Mouse (Mus musculus): ENCODE results near the gene Pecam1. TPM values are rescaled to one million over a fixed set of nuclear protein-coding genes. Genes with fewer than 3 reads are reported as not detected.

The Pecam1 gene
- polyA plus RNA-seq, 1 experiment from 2014 or later = 23.6 TPM

GRCm38 (mm10) chr11:106709227-106709985 lies 41.0 kb downstream of the Pecam1 start:
- no peaks in the 10 kb centered on the region for H3K9me3 ChIP-seq
- ATAC-seq (ENCODE audit: insufficient number of reproducible peaks, insufficient read depth, low FRiP score, low TSS enrichment, low read depth) = no peak
- H3K4me1 ChIP-seq (replicated peaks) = peaks cover 17% of the 10 kb centered on the region
- peak overlapping the region; percentile 37 for H3K4me2 ChIP-seq
- no peak overlapping the region for H3K4me3 ChIP-seq (replicated peaks)
- WGBS = 20% methylated on average over 15 of the region's 15 CpGs
- no peak overlapping the region for H3K9ac ChIP-seq (replicated peaks)
- no peak overlapping the region for H3K27ac ChIP-seq
- no peaks in the 10 kb centered on the region for H3K27me3 ChIP-seq
- H3K36me3 ChIP-seq = no peaks in the 10 kb centered on the region

- Histone ChIP-seq H3K4me1 (replicated peaks) (peaks cover 17% of the 10 kb centered on the region), H3K27me3 (no peaks in the 10 kb centered on the region), H3K9ac (replicated peaks) (no peak overlapping the region), H3K27ac (no peak overlapping the region), H3K4me3 (replicated peaks) (no peak overlapping the region), H3K9me3 (no peaks in the 10 kb centered on the region), H3K4me2 (no peak overlapping the region), H3K36me3 (no peaks in the 10 kb centered on the region)
- 68% methylated on average over 3 of the region's 3 CpGs for WGBS
- no peak for ATAC-seq (ENCODE audit: insufficient number of reproducible peaks, insufficient read depth, low FRiP score, low TSS enrichment, low read depth)
Observed at GRCm38 (mm10) chr11:106707866-106708265, 42.6 kb downstream of the Pecam1 start.

GRCm38 (mm10) chr11:106707085-106707484 lies 43.3 kb downstream of the Pecam1 start:
- Histone ChIP-seq H3K9ac (replicated peaks) (no peak overlapping the region), H3K27me3 (no peaks in the 10 kb centered on the region), H3K4me2 (no peak overlapping the region), H3K27ac (no peak overlapping the region), H3K4me3 (replicated peaks) (no peak overlapping the region), H3K9me3 (no peaks in the 10 kb centered on the region), H3K36me3 (no peaks in the 10 kb centered on the region), H3K4me1 (replicated peaks) (peaks cover 17% of the 10 kb centered on the region)
- 73% methylated on average over 8 of the region's 8 CpGs for WGBS
- ATAC-seq (ENCODE audit: insufficient number of reproducible peaks, insufficient read depth, low FRiP score, low TSS enrichment, low read depth) = no peak

GRCm38 (mm10) chr11:106706212-106706611 lies 44.2 kb downstream of the Pecam1 start:
- Histone ChIP-seq H3K36me3 (no peaks in the 10 kb centered on the region), H3K27me3 (no peaks in the 10 kb centered on the region), H3K9ac (replicated peaks) (no peak overlapping the region), H3K4me3 (replicated peaks) (no peak overlapping the region), H3K4me2 (no peak overlapping the region), H3K27ac (no peak overlapping the region), H3K4me1 (replicated peaks) (peaks cover 16% of the 10 kb centered on the region), H3K9me3 (no peaks in the 10 kb centered on the region)
- 65% methylated on average over 4 of the region's 4 CpGs for WGBS
- no peak for ATAC-seq (ENCODE audit: insufficient number of reproducible peaks, insufficient read depth, low FRiP score, low TSS enrichment, low read depth)

- no peaks in the 10 kb centered on the region for H3K27me3 ChIP-seq
- H3K27ac ChIP-seq = no peak overlapping the region
- no peak overlapping the region for H3K4me3 ChIP-seq (replicated peaks)
- no peak for ATAC-seq (ENCODE audit: insufficient number of reproducible peaks, insufficient read depth, low FRiP score, low TSS enrichment, low read depth)
- no peak overlapping the region for H3K4me2 ChIP-seq
- H3K4me1 ChIP-seq (replicated peaks) = peaks cover 6% of the 10 kb centered on the region
- H3K9ac ChIP-seq (replicated peaks) = no peak overlapping the region
- H3K9me3 ChIP-seq = no peaks in the 10 kb centered on the region
- 72% methylated on average over 9 of the region's 9 CpGs for WGBS
- H3K36me3 ChIP-seq = no peaks in the 10 kb centered on the region
Observed at GRCm38 (mm10) chr11:106704399-106705111, 45.9 kb downstream of the Pecam1 start.

- no peak for ATAC-seq (ENCODE audit: insufficient number of reproducible peaks, insufficient read depth, low FRiP score, low TSS enrichment, low read depth)
- Histone ChIP-seq H3K36me3 (no peaks in the 10 kb centered on the region), H3K27me3 (no peaks in the 10 kb centered on the region), H3K9me3 (no peaks in the 10 kb centered on the region), H3K4me3 (replicated peaks) (no peak overlapping the region), H3K9ac (replicated peaks) (no peak overlapping the region), H3K4me2 (no peak overlapping the region), H3K27ac (no peak overlapping the region), H3K4me1 (replicated peaks) (no peaks in the 10 kb centered on the region)
- 93% methylated on average over 7 of the region's 7 CpGs for WGBS
Observed at GRCm38 (mm10) chr11:106703931-106704330, 46.5 kb downstream of the Pecam1 start.

GRCm38 (mm10) chr11:106702584-106702983 lies 47.8 kb downstream of the Pecam1 start:
- H3K27ac ChIP-seq = no peak overlapping the region
- 77% methylated on average over 3 of the region's 3 CpGs for WGBS
- H3K9ac ChIP-seq (replicated peaks) = no peak overlapping the region
- no peak overlapping the region for H3K4me3 ChIP-seq (replicated peaks)
- no peak overlapping the region for H3K4me2 ChIP-seq
- H3K36me3 ChIP-seq = no peaks in the 10 kb centered on the region
- H3K27me3 ChIP-seq = no peaks in the 10 kb centered on the region
- ATAC-seq (ENCODE audit: insufficient number of reproducible peaks, insufficient read depth, low FRiP score, low TSS enrichment, low read depth) = no peak
- no peaks in the 10 kb centered on the region for H3K4me1 ChIP-seq (replicated peaks)
- no peaks in the 10 kb centered on the region for H3K9me3 ChIP-seq

- H3K36me3 ChIP-seq = no peaks in the 10 kb centered on the region
- no peaks in the 10 kb centered on the region for H3K9me3 ChIP-seq
- no peak overlapping the region for H3K9ac ChIP-seq (replicated peaks)
- no peak overlapping the region for H3K27ac ChIP-seq
- no peak overlapping the region for H3K4me3 ChIP-seq (replicated peaks)
- 73% methylated on average over 9 of the region's 9 CpGs for WGBS
- no peak overlapping the region for H3K4me2 ChIP-seq
- no peaks in the 10 kb centered on the region for H3K4me1 ChIP-seq (replicated peaks)
- no peak for ATAC-seq (ENCODE audit: insufficient number of reproducible peaks, insufficient read depth, low FRiP score, low TSS enrichment, low read depth)
- H3K27me3 ChIP-seq = no peaks in the 10 kb centered on the region
Observed at GRCm38 (mm10) chr11:106701589-106701988, 48.8 kb downstream of the Pecam1 start.

- Histone ChIP-seq H3K4me3 (replicated peaks) (no peak overlapping the region), H3K27me3 (no peaks in the 10 kb centered on the region), H3K36me3 (no peaks in the 10 kb centered on the region), H3K9ac (replicated peaks) (no peak overlapping the region), H3K9me3 (no peaks in the 10 kb centered on the region), H3K27ac (no peak overlapping the region), H3K4me2 (no peak overlapping the region), H3K4me1 (replicated peaks) (no peaks in the 10 kb centered on the region)
- ATAC-seq (ENCODE audit: insufficient number of reproducible peaks, insufficient read depth, low FRiP score, low TSS enrichment, low read depth) = no peak
- WGBS = 93% methylated on average over 9 of the region's 9 CpGs
Observed at GRCm38 (mm10) chr11:106699083-106699482, 51.3 kb downstream of the Pecam1 start.

GRCm38 (mm10) chr11:106698289-106698688 lies 52.1 kb downstream of the Pecam1 start:
- 92% methylated on average over 6 of the region's 6 CpGs for WGBS
- no peak overlapping the region for H3K27ac ChIP-seq
- no peak for ATAC-seq (ENCODE audit: insufficient number of reproducible peaks, insufficient read depth, low FRiP score, low TSS enrichment, low read depth)
- no peak overlapping the region for H3K4me3 ChIP-seq (replicated peaks)
- no peak overlapping the region for H3K9ac ChIP-seq (replicated peaks)
- no peak overlapping the region for H3K4me2 ChIP-seq
- H3K9me3 ChIP-seq = no peaks in the 10 kb centered on the region
- no peaks in the 10 kb centered on the region for H3K36me3 ChIP-seq
- no peaks in the 10 kb centered on the region for H3K27me3 ChIP-seq
- no peaks in the 10 kb centered on the region for H3K4me1 ChIP-seq (replicated peaks)

GRCm38 (mm10) chr11:106695917-106696316 lies 54.5 kb downstream of the Pecam1 start:
- Histone ChIP-seq H3K4me3 (replicated peaks) (no peak overlapping the region), H3K4me1 (replicated peaks) (no peaks in the 10 kb centered on the region), H3K27ac (no peak overlapping the region), H3K9ac (replicated peaks) (no peak overlapping the region), H3K27me3 (no peaks in the 10 kb centered on the region), H3K36me3 (no peaks in the 10 kb centered on the region), H3K9me3 (no peaks in the 10 kb centered on the region), H3K4me2 (no peak overlapping the region)
- 90% methylated on average over 3 of the region's 3 CpGs for WGBS
- no peak for ATAC-seq (ENCODE audit: insufficient number of reproducible peaks, insufficient read depth, low FRiP score, low TSS enrichment, low read depth)
